Mouse (Mus musculus): Measurements from ENCODE around the gene Gm10031.

Gene Gm10031

GRCm38 (mm10) chr1:156539787-156540560 lies 16.2 kb downstream of the Gm10031 start:
- peak; percentile 77 for DNase-seq (ENCODE audit: low read depth, low spot score)

GRCm38 (mm10) chr1:156543999-156544398 lies 20.2 kb downstream of the Gm10031 start:
- no peak for DNase-seq (ENCODE audit: low read depth, low spot score)

GRCm38 (mm10) chr1:156558024-156558930 lies 34.5 kb downstream of the Gm10031 start, which contains the start of gene Abl2:
Gene Abl2 (plus strand): TSS chr1:156558786.
- DNase-seq (ENCODE audit: low read depth, low spot score): peak; percentile 94

GRCm38 (mm10) chr1:156558950-156559640 lies 35.3 kb downstream of the Gm10031 start:
- peak; percentile 35 for DNase-seq (ENCODE audit: low read depth, low spot score)

GRCm38 (mm10) chr1:156559641-156560020 lies 35.8 kb downstream of the Gm10031 start:
- no peak for DNase-seq (ENCODE audit: low read depth, low spot score)

- DNase-seq (ENCODE audit: low read depth, low spot score): no peak
These were observed 36.7 kb downstream of the Gm10031 start for GRCm38 (mm10) chr1:156560500-156560899.

GRCm38 (mm10) chr1:156565328-156565727 lies 41.5 kb downstream of the Gm10031 start:
- DNase-seq (ENCODE audit: low read depth, low spot score): no peak

GRCm38 (mm10) chr1:156566132-156566531 lies 42.3 kb downstream of the Gm10031 start:
- DNase-seq (ENCODE audit: low read depth, low spot score): no peak

GRCm38 (mm10) chr1:156569615-156570014 lies 45.8 kb downstream of the Gm10031 start:
- DNase-seq (ENCODE audit: low read depth, low spot score): no peak

GRCm38 (mm10) chr1:156572952-156573351 lies 49.1 kb downstream of the Gm10031 start:
- peak; percentile 56 for DNase-seq (ENCODE audit: low read depth, low spot score)

All from brain, adult 2 months (tissue).